Mouse (Mus musculus): ENCODE data around the gene Oxtr.

Gene Oxtr

DNA sequence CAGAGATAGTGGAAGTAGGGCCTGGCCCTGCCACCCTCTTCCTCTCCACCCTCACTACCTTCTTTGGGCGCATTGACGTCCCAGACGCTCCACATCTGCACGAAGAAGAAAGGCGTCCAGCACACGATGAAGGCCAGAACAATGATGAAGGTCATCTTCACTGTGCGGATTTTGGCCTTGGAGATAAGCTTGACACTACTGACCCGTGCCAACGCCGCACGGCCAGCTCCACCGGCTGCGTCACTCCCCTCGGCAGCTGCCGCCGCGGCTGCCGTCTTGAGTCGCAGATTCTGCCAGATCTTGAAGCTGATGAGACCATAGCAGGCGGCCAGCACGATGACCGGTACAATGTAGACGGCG lies 942 bp downstream of the Oxtr start:
- DNase-seq (ENCODE audit: low spot score in 2 of 2) = no peak

DNA sequence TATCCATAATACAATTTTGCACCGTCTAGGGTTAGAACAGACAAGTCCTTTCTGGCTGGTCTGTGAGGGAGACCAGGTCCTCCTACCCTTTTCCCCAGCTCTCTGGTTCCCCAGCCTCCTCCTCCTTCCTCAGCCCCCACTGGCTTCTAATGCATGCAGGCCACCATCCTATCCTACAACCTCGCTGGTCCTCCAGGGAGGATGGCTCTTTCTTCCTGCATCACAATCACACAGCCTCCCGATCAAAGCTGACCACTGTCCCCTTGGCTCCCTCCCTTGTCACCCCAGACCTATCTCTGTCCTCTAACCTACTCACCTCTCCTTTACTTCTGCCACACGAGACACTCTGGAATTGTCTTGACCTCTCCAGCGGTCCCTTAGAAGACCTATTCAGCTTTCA lies 1.8 kb downstream of the Oxtr start:
- DNase-seq (ENCODE audit: low spot score in 2 of 2) = no peak

DNA sequence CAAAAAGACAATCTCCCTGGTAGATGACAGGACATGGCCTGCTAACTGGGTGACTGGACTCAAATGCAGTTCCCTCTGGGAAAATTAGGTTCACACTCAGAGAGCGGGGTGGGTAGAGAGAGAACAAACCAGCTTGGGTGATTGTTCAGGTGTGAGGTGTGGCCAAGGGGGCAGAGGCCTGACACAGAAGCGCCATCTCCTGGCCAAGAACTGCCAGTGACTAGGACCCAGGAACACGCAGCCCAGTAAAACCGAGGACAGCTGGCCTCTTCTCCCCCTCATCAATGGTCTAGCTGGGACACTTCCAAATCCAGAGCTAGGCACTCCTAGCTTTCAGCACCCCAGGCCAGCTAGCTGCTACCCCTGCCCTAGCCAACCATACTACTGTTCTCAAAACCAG lies 5.4 kb downstream of the Oxtr start:
- DNase-seq (ENCODE audit: low spot score in 2 of 2) = no peak

DNA sequence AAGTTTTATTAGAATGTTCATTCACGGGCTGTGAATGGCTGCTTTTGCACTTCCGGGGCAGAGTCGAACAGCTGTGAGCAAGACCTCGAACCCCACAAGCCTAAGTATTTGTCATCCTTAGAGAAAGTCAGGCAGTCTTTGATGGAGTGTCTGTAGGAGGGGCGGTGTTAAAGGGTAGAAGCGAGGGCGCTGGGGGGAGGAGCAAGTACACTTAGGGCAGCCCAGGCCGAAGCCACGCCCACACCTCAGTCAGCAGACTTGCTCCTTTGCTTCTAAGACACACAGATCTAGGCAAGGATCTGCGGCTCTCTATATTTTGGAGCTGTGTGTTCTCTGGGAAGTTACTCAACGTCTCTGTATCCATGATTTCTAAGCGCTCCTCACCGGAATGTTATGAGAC lies 9.9 kb downstream of the Oxtr start:
- DNase-seq (ENCODE audit: low spot score in 2 of 2) = no peak

DNA sequence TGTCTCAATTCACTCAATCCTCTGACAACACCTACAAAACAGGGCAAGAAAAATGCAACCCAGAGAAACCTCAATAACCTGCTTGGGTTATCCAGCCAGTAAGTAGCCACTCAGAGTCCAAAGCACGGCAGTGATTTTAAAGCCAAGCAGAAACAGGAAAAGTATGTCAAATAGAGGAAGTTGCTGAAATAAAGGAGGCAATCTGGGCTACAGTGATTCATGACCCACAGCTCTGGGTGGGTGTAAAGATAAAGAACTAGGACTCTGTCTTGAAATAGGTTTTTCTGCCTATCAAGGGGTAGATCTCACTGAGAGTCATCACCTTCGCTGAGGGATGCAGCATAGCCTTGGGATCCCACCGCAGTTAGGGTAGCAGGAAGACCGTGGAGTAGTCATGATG lies 18.1 kb downstream of the Oxtr start:
- no peak for DNase-seq (ENCODE audit: low spot score in 2 of 2)

DNA sequence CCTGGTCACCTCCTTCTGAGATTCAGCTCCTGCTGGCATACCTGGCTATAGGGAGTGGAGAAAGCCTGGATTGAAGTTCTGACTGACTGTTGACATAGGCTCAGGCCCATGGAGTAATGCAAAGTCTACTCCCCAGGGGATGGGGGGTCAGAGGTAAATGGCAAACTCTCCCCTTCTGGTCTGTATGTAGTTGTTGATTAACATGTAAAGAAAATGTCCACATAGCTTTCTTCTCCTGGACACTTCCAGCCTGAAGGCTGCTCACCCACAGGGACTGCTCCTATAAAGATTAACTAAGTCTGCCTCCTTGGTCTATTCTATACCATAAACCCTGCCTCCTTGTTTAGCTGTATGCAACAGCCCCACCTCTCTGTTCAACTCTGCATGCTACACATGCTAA lies 23.7 kb downstream of the Oxtr start:
- no peak for DNase-seq (ENCODE audit: low spot score in 2 of 2)

DNA sequence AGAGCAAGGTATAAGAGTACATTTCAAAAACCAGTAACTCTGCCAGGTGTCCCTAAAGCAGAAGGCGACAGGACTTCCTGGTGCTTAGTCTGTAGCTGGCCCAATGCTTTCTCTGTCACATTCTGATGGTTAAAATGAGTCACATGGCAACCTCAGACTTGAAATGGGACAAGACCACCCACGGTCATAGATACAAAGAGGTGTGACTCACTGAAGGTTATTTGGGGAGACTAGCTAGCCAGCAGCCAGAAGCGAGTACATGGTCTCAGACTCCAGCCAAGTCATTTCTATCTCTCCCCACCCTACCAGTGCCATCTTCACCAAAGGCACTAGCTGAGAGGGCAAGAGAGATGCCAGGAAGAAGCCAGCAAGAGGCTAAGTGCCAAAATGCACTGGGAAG lies 24.3 kb downstream of the Oxtr start:
- no peak for DNase-seq (ENCODE audit: low spot score in 2 of 2)

DNA sequence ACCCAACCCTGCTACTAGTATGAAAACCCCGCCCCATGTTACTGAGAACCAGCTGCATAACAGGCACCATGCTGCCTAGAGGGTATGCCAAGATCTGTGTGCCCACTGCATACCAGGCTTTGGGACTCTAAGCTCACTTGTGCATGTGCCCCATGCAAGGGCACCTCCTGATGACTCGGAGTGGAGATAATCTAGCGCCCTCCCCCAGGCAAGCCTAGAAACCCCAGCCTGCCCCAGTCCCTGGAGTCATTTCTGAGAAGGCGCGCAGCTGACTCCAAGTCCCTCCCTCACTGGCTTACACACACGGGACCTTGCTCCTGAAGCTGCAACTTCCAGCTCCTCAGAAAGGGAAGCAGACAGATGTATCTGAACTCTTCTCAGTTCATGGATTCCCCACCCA lies 26.4 kb downstream of the Oxtr start:
- DNase-seq (ENCODE audit: low spot score in 2 of 2) = no peak

DNA sequence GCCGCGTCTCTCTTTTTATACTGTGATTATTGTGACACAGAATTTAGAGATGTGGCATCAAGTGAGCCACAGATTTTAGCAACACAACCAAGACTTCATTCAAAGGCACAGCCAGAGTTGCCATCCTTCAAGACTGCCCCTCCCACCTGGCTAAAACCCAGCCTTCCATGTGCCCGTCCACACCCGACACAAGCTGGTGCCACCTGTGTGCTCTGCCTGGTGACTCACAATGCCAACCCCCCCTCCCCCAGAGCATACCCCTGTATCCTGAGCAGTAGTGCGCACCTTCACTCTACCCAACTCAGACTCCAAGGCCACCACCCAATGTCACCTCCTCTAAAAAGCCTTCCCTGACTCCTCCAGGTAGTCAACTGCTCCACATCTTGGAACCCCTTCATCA lies 28.3 kb downstream of the Oxtr start:
- no peak for DNase-seq (ENCODE audit: low spot score in 2 of 2)

DNA sequence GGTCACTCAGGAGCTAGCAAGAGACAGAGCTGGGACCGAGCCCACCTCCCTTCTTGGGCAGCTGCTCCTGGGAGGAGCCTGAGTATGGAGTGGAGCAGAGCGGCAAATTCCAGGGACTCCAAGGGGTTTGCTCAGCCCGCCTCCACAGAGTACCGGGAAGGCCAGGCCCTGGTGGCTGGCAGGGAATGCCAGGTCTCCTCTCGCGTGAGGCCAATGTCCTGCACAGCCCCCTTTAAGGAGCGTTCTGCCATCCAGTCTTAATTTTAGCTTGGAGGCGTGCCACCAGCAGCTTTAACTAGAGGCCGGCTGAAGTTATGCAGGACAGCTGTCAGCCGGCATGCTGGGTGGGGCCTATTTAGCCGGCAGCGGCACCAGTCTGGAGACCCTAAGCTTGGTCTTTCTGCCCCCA lies 30.4 kb downstream of the Oxtr start, which contains the start of gene Cav3:
Gene Cav3 (plus strand): TSS at position 165 of the 409 bp plus-strand sequence.
- DNase-seq (ENCODE audit: low spot score in 2 of 2) = no peak

DNA sequence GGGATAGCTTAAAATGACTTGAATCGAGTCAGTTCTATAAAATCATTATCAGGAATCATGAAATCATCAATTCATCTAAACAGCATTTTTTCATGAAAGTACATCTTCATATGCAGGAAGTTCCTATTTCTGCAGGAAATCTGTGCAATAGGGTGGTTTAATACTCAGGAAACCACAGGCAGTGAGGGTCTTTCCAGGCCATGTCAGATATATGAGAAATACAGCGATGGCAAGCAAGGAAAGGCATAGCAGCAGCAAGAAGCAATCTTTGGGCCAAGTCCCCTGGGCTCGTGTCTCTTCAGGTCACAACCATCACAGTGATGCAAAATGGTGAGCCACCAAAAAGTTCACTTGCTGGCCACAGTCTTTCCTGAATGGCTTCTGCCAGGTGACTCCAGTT lies 44.1 kb downstream of the Oxtr start:
- no peak for DNase-seq (ENCODE audit: low spot score in 2 of 2)

DNA sequence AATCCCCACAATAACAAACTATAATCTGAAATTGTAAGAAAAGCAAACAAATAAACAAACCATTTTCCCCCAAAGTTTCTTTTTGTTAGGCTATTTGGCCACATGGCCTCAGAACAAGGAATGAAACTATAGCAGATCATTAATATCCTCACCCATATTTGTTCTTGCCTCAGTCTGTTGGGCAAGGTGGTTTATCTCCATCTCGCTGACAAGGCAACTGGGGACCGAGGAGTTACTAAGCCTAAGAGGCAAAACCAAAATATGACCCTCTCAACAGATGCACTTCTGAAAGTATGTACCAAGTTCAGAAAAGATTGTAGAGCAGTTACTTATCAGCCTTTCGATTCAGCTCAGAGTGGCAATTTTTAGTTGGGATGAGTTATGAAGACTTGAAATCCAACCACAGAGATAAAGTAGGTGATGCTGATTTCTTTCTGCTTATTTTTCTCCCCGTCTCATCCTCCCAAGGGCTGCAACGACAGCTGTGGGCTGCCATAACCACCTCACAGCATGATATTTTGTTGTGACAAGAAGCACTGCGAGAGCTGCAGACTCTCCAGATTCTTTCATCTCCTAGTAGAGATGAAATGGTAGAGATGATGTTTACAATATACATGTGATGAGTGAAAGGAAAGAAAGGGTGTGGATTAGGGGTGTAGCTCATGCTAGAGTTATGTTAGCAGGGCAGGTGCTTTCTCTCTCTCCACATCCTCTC lies 63.6 kb downstream of the Oxtr start:
- no peak for DNase-seq (ENCODE audit: low spot score in 2 of 2)

DNA sequence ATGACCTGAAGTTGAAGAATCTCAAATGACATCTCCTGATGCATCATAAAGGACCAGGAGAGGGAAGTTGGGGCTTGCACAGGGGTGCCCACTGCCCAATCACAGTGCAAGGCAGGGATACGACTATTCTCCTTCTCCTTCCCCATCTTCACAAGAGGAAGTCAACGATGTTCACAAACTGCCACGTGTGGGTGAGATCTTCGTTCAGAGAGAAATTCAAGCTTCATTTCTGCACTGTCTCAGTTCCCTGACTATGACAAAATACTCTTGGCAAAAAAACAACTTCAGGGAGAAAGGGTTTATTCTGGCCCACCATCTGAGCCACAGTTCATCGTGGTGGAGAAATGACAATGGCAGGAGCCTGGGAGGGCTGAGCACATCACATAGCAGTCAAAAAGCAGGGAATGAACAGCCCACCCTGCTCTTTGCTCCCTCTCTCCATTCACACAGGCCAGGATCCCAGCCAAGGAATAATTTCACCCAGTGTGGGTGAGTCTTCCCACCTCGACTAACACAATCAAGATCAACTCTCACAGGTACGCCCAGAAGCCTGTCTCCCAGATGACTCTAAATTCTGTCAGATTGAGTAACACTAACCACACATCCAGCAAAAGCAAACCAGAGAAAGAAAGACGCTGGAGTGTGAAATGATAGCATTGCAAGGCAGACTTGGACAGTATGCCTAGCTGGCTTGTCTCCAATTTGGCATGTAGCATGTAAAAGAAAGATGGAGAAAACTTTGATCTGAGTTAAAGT lies 65.8 kb downstream of the Oxtr start:
- no peak for DNase-seq (ENCODE audit: low spot score in 2 of 2)

Data from spleen, postnatal 14 days (tissue).